Mouse (Mus musculus): ENCODE results near the gene Svs5. TPM values are rescaled to one million over a fixed set of nuclear protein-coding genes. Genes with fewer than 3 reads are reported as not detected.

Svs5 gene
- total RNA-seq (2023) = not detected in 2 replicates

GRCm38 (mm10) chr2:164332440-164332839, at the start of gene Svs5:
Gene Svs5, plus strand, starts transcription at chr2:164332740.

GRCm38 (mm10) chr2:164288968-164289367, 43.6 kb upstream of the Svs5 start, which contains the start of gene Svs3a:
Gene Svs3a, plus strand, starts transcription at chr2:164289268.

GRCm38 (mm10) chr2:164316451-164316850, 16.1 kb upstream of the Svs5 start, which contains the start of gene Svs6:
Gene Svs6, plus strand, starts transcription at chr2:164316751.

Other genes with a start within 250 kb of the Svs5 start
- gene Kcns1, start 161.6 kb upstream of the Svs5 start, total RNA-seq (2023) = not detected in 2 replicates
- gene Wfdc5, start 150.0 kb upstream of the Svs5 start, total RNA-seq (2023) = not detected in 2 replicates
- gene Wfdc12, start 142.1 kb upstream of the Svs5 start, total RNA-seq (2023) = not detected in 2 replicates
- gene Wfdc15a, start 132.6 kb upstream of the Svs5 start, total RNA-seq (2023) = not detected in 2 replicates
- gene Wfdc15b, start 111.1 kb upstream of the Svs5 start, total RNA-seq (2023) = not detected in 2 replicates
- not detected in 2 replicates for gene Svs2, start 94.3 kb upstream of the Svs5 start, total RNA-seq (2023)
- gene Svs3b, start 76.1 kb upstream of the Svs5 start, total RNA-seq (2023) = not detected in 2 replicates
- gene Svs4, start 54.3 kb upstream of the Svs5 start, total RNA-seq (2023) = not detected in 2 replicates
- not detected in 2 replicates for gene Svs3a, start 43.5 kb upstream of the Svs5 start, total RNA-seq (2023)
- gene Svs6, start 16.0 kb upstream of the Svs5 start, total RNA-seq (2023) = not detected in 2 replicates
- 705 and 906 TPM in 2 replicates for gene Slpi, start 56.4 kb downstream of the Svs5 start, total RNA-seq (2023)
- not detected in 2 replicates for gene Rbpjl, start 70.4 kb downstream of the Svs5 start, total RNA-seq (2023)
- gene Matn4, start 72.4 kb downstream of the Svs5 start, total RNA-seq (2023) = not detected in 2 replicates
- gene Sdc4, start 111.1 kb downstream of the Svs5 start, total RNA-seq (2023) = 1.4 and 5.3 TPM in 2 replicates
- gene Sys1, start 124.2 kb downstream of the Svs5 start, total RNA-seq (2023) = 32.7 and 33.5 TPM in 2 replicates
- gene Gm20458, start 128.2 kb downstream of the Svs5 start, total RNA-seq (2023) = 0.63 TPM in 1 of 2 replicates, not detected in the other
- not detected in 2 replicates for gene Trp53tg5, start 141.0 kb downstream of the Svs5 start, total RNA-seq (2023)
- 2.1 and 3.2 TPM in 2 replicates for gene Dbndd2, start 153.4 kb downstream of the Svs5 start, total RNA-seq (2023)
- 42.1 and 46.4 TPM in 2 replicates for gene Pigt, start 164.8 kb downstream of the Svs5 start, total RNA-seq (2023)
- not detected in 2 replicates for gene Wfdc2, start 229.7 kb downstream of the Svs5 start, total RNA-seq (2023)
- not detected in 2 replicates for gene Spint3, start 240.7 kb downstream of the Svs5 start, total RNA-seq (2023)

Measured in neutrophil, adult 65 days (primary cell).